Mouse (Mus musculus) heart, postnatal 4 days (tissue): ENCODE data around the gene Ksr2. TPM values are rescaled to one million over a fixed set of nuclear protein-coding genes. Genes with fewer than 3 reads are reported as not detected.
"Not testable (repeated sequence)": the region's sequence is repeated elsewhere in the genome, so short reads cannot be mapped to it uniquely, and the experiment has no call there.

ENCODE experiments used
- DNase-seq: peaks from one replicate; pipeline ENCODE4 v3.0.0; 2021
- total RNA-seq, 2 experiments: library from RNA; stranded (reverse); gene quantifications; 2 replicates each; pipeline ENCODE4 v1.2.3; 2021

The Ksr2 gene
- total RNA-seq, 2 experiments from 2014 or later = 0.09 to 0.10 TPM

GRCm38 (mm10) chr5:117539221-117539620 is 125.4 kb downstream of the Ksr2 start:
- no peak for DNase-seq

DNA sequence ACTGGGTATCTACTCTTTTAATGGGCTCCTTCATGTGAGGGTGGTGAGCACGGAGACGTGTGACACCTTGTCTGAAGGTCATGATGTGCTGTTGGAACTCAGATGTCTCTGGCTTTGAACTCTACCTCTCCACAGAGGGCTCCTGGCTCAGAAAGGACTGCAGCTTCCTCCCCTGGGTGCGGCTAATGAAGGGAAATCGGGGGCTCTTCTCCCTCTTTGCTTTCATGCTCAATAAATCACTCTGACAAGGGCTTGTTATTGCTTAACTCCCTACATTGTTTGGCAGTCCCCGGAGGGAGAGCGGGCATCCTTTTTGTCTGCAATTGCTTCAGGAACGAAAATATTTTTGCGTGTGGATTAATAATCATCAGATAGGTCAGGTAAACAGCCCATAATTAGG is 127.9 kb downstream of the Ksr2 start:
- DNase-seq = no peak

- DNase-seq = peak; percentile 8
Observed at GRCm38 (mm10) chr5:117546694-117547268, 133.0 kb downstream of the Ksr2 start.

DNA sequence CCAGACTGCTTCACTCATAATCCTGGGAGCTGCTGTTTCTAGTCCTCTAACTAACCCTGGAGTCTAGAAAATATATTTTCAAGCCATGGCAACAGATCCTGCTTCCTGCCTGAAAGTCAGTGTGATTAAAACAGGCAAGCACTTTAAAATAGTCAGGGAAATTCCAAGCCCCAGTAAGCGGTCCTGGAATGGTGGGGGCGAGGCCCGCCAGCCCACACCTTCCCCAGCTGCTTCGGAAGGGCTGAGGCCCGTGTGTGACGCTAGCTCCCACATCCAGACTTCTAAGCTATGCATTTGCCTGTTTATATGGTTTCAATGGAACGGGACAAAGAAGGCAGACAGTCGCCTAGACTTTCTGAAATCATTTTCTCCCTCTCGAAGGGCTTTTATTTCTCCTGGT is 137.2 kb downstream of the Ksr2 start:
- no peak for DNase-seq

DNA sequence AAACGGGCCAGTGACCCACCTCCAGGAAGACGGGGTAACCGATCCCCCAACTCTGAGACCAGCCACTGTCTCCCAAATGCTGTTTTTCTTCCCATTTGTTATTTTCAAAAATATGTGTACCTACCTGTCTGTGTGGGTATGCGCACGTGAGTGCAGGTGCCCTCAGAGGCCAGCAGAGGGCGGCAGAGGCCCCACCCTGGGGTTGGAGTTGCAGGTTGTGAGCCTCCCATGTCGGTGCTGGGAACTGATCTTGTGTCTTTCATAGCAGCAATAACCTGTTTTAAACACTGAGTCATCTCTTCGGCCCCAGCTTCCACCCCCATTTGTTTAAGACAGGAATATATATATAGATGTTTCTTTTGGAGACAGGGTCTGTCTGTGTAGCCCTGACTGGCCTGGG is 138.3 kb downstream of the Ksr2 start:
- no peak for DNase-seq

DNA sequence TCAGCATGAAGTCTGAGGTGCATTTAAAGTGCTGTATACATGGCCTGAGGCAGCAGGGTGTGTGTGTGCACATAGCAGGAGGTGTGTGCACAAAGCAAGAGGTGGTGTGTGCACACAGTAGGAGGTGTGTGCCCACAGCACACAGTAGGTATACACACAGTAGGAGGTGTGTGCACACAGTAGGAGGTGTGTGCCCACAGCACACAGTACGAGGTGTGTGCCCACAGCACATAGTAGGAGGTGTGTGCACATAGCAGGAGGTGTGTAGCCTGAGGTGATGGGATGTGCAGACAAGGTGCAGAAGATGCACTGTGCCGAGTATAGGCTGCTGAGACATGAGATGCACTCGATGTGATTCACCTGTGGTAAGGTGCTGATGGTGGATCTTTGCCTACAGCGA is 140.7 kb downstream of the Ksr2 start:
- no peak for DNase-seq

DNA sequence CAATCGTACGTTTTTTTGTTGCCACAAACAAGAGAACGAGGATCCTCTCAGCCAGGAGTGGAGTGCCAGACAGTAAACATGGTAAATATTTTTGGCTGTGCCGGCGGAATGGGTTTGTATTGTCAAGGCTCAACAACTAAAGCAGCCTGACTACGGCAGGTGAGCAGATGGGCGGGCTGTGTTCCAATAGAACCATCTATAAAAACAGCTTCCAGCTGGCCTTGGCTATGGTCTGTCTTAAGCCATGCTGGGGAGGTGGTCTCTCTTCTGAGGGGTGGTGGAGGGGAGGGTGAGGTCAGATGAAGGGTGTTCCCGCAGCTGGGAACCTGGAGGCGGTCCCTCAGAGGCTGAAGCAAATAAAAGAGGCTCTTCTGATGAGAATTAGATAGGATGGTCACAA is 142.8 kb downstream of the Ksr2 start:
- no peak for DNase-seq

DNA sequence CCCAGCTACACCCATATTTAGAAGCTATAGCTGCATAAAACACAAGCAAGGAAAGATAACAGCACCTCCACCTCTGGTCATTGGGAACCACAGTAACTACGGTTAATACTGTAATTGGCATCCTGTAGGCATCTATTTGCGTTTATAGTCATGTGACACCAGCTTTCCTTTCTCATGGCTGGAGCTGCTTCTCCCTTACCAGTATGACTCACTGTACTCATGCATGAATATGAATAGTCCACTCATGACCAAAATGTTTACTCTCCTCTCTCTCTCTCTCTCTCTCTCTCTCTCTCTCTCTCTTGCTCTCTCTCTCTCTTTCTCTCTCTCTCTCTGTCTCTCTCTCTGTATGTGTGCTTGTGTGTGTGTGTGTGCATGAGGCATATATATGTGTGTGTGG is 147.3 kb downstream of the Ksr2 start:
- no peak for DNase-seq

GRCm38 (mm10) chr5:117566051-117566665 is 152.4 kb downstream of the Ksr2 start:
- DNase-seq = no peak

DNA sequence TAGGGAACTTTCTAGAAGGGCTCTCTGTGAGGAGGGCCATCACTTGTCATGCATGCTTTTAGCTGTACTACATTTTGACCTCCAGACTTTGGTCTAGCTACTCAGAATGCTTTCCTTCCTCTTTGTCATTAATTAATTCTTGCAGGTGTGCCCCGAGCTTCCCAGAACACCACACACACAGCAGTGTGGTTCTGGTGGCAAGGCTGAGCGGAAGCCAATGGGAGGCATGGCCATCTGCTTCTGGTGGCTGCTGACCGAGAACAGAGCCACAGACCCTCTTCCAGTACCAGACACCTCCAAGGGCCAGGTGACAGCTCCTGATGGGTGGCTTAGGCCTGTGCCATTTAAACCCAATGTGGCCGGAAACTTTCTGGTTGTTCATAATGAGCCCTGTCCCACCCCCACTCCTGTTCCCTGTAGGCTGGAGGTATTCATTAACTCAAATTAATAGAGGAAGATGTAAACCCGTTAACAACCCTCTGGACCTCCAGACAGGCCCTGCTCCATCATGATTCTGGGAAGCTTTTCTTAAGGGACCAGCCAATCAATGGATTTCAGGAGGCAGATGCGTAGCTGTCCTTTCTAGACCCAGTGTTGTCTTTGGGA is 155.5 kb downstream of the Ksr2 start:
- DNase-seq = no peak

DNA sequence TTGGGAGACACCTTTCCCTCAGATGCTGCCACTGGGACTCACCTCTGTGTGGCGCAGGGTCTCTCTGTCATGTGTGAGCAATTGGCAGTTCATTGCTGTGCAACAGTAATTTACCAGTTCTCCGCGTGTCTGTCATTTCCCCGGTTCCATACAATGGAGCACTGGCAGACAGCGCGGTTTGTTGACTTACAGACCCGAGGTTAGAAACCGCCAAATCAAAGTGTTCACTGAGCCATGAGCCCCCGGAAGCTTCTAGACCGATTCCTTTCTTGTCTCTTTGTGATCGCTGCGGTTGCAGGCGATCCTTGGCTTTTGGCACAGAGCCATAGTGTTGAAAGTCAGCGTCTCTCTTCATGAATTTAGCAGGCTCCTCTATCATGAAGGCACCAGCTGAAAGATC is 158.6 kb downstream of the Ksr2 start:
- no peak for DNase-seq

GRCm38 (mm10) chr5:117574894-117575293 is 161.1 kb downstream of the Ksr2 start:
- DNase-seq = no peak

DNA sequence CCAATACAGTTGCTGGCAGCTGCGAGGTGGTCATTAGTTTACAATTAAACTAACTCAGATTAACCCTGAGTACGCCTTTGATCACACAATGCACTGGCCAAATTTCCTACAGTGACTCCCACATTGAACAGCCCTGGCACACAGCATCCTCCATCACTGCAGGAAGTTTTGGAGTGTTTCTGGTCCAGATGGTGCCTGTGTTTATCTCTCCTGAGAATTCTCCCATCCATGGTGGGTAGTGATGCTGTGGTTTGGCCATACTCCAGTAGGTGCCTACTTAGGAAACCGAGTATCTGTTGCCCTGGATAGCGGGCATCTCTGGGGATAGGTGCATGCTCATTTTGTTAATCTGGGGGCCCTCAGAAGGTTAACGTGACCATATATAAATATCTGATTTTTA is 163.8 kb downstream of the Ksr2 start:
- no peak for DNase-seq

- no peak for DNase-seq
Observed at GRCm38 (mm10) chr5:117581711-117582110, 167.9 kb downstream of the Ksr2 start.

DNA sequence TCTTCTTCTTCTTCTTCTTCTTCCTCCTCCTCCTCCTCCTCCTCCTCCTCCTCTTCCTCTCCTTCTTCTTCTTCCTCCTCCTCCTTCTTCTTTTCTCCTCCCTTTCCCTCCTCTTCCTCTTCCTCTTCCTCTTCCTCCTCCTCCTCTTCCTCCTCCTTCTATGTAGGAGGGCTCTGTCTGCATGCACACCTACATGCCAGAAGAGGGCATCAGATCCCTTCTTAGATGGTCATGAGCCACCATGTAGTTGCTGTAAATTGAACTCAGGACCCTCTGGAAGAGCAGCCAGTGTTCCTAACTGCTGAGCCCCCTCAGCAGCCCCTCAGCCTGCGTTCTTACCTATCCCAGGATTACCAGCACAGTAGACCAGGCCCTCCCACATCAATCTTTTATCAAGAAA is 170.6 kb downstream of the Ksr2 start:
- DNase-seq = no peak

DNA sequence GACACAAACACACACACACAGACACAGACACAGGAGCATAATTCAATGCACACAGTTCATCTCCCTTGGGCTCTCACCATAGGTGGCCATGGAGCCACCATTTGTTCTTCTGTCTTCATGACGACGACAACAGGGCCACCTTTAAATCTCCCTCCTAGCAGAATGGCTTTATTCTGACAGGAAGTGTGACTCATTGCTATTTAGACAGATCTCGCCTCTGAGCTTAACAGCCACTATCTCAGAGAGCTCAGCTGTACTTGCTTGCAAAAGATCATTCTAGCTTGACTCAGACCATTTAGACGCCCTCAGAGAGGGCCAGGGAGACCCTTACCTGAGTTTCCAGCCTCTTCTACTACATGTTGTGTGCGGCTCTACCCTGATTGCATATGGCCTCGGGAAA is 175.5 kb downstream of the Ksr2 start:
- no peak for DNase-seq

DNA sequence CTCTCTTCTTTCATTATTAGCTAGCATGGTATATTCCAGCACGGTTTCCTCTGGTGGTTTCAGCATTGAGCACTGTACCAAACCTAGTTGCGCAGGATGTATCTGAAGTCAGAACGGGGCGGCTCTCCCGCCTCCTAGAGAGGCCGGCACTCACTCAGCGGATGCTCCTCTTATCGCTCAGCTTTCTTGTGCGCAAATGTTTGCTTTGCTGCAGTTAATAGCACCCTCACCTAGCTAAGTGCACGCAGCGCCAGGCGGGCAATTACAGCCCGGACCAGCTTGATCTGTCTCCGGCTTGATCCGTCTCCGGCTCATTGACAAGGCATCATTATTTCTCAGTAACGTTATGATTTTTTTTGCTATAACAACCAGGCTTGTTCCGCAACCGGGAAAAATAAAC is 179.5 kb downstream of the Ksr2 start:
- DNase-seq = no peak

- no peak for DNase-seq
Observed at GRCm38 (mm10) chr5:117596803-117597202, 183.0 kb downstream of the Ksr2 start.

DNA sequence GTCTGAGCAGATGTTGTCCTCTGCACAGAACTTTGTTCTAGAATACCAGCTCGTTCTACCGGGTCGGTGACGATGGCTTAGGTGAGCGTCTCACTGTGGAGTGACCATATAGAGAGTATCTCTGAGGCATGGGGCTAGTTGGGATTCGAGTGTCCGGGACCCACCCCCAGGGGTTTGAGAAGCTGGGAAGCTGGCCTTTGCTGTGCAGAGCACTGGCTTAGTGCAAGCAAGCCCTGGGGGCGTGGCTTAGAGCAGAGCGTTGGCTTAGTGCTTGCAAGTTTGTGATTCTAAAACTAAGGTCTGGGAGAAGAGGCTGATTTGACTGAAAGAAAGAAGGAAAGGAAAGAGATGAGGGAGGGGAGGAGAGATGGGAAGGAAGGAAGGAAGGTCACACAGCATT is 188.2 kb downstream of the Ksr2 start:
- no peak for DNase-seq

DNA sequence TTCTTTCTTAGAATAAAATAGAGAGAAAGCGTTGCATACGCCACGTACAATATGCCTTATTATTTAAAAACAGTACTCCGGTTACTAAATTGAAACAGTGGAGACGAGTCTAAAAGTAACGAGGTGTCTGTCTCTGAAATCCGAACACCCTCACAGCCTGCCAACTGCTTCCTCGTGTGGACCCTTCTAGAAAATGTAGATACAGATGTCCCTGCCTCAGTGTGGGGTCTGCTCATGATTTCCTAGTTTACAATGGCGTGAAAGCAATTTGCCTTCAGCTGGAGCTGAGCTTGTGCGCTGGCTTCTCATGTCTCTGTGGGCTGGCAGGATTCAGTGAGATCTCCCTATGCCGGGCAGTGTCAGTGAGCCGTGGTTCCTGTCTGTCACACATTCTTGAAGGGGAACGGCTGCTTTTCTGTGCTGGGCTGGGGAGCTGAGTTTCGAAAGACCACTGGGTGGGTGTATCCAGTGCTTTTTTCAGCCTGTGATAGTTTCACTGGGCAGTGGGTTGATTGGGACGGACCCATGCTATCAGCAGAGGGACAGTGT is 194.0 kb downstream of the Ksr2 start:
- DNase-seq = no peak

GRCm38 (mm10) chr5:117614331-117615024 is 200.7 kb downstream of the Ksr2 start:
- DNase-seq = peak; percentile 84

DNA sequence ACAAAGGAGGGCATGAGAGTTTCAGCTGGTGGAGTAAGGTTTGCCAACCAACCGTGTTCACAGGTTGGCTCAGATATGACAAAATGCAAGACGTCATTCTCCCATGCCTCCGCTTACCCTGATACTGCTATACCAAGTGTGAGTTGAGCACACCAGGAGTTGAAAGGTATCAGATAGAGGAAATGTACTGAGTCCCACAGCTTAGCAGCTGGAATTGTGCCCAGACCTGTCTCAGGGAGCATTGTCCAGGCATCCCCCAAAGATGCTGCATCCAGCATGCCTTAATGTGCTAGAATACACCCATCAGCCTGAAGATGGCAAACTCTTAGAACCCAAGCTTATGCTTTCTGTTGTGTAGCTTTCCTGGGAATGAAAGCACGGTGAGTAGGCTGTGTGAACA is 206.5 kb downstream of the Ksr2 start:
- no peak for DNase-seq

GRCm38 (mm10) chr5:117622221-117622620 is 208.4 kb downstream of the Ksr2 start:
- no peak for DNase-seq

DNA sequence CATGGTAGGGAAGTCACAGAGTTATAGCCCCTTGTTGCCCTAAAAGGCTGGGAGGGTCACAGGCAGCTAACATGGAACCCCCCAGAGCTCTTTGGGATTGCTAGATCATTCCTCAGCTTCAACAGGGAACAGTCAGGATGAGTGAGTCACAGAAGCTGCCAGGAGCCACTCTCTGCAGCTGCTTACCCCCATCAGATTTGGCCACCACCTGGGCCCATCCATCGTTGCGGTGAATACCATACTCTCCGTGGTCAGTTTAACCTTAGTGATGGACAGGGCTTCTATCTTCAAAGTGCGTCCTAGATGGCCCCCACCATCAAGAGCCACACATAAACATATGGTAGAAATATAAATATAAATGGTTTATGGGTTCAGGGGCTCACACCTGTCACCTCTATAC is 209.4 kb downstream of the Ksr2 start:
- not testable (repeated sequence) for DNase-seq
